Mouse (Mus musculus) heart, adult 9 months (tissue): Measurements from ENCODE around the gene Pex10.
"Not testable (repeated sequence)": the region's sequence is repeated elsewhere in the genome, so short reads cannot be mapped to it uniquely, and the experiment has no call there.

Source experiments
- DNase-seq, 2 experiments: peaks; one replicate each; pipeline ENCODE4 v3.0.0; 2022; ENCODE audit warnings: low spot score in 2 of 2

Gene Pex10

DNA sequence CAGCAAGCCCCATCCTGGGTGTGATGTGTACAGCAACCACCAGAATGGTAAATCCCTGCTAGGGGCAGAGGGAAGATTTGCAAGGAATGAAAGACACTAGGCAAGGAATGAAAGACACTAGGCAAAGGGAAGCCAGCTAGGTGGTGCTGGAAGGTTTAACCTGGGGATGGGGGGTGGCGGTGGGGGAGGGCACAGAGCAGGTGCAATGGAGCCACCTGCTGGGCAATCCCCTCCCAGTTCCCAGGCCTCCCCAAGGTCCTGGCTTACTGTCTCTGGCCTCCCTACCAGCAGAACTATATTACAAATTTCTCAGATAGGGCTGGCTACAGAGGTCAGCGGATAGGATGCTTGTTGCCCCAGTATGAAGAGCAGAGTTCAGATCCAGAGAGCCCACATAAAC is 2.3 kb upstream of the Pex10 start:
- DNase-seq, result no peak

DNA sequence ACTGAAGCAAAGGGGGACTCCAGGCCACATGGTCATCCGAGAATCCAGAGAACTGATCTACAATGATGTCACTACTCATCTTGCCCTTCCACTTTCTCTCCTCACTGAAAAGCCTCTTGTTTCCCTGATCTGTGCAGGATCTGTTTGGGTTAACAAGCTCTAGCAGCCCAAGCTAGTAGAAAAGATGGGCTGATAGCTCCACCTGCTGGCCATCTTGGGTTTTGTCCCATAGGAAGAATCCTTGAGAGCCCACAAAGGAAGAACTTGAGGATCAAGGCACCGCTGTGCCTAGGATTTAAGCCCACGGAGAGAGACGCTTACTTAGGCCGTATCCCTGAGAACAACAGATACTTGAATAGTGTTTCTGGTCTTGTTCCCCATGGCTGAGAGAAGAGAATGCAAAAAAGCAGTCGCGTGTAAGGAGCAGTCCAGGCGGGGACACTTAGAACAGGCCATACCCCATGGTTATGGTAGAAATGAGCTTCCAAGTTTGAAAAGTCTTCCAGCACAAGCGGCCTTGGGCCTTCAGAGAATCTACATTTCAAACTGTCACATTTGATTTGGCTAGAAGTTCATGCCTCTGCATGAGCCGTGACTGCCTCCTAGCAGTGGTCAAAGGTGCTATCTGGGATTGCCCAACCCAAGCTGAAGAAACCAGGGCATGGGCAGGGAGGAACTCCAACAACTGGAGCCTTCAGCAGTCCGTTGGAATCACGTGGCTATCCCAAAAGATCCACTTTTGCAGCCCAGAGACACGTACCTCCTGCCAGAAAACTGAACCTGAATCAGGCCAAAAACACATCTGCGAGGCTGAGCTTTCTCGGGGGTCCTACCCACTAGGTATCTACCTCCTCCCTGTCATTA is 614 bp upstream of the Pex10 start:
- peak; percentile 78 to 91 for DNase-seq

GRCm38 (mm10) chr4:155068357-155068972 is 1.6 kb downstream of the Pex10 start:
- no peak for DNase-seq

DNA sequence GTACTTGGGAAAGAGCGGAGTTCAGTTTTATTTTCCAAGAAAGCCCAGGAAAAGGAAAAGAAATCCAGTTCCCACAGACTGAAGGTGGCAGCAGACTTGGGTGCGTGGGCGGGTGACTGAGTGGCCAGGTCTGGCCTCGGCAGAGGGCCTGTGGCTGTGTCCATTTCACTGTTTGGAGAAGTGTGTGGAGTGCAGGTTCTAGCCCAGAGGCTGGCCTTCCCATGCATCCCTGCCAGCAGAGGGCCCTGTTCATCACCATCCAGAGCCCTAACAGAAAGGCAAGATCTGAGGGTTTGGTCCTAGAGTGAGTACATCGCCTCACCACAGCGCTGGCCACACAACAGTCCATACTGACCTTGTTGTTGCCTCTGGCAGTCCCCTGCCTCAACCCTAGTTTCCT is 2.4 kb downstream of the Pex10 start:
- DNase-seq, result no peak

DNA sequence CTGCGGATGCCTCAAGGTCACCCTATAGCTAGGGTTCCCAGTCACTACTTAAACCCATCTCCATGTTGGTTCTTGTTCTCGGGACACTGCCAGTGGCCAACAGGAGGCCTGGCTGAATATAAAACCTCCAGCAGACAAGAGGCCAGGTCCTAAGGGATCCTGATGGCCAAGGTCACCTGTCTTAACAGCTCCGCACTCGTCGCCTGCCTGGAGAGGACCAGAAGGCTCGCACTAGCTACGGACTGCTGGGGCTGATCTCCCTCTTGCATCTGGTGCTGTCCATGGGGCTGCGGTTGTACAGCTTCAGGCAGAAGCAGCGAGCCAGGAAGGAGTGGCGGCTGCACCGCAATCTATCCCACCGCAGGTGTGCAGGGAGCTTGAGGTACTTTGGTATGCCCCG is 3.4 kb downstream of the Pex10 start:
- no peak for DNase-seq

DNA sequence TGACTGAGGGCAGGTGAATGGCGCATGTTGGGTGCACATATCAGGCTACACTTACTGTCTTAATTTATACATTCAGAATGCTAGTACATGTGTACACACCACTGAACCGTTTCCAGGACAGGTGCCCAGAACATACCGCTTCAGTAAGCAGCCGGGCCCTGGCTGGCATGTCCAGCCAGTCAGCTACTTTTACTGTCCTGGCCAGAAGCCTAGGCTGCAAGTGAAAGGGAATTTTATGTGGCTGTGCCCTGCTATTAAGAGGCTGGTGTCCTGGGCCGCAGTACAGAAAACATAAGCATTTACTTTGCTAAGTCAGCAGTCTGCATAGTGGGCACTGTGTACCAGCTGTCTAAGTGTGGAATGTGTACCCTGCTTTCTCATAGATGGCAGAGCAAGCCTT is 4.1 kb downstream of the Pex10 start:
- DNase-seq, result no peak

DNA sequence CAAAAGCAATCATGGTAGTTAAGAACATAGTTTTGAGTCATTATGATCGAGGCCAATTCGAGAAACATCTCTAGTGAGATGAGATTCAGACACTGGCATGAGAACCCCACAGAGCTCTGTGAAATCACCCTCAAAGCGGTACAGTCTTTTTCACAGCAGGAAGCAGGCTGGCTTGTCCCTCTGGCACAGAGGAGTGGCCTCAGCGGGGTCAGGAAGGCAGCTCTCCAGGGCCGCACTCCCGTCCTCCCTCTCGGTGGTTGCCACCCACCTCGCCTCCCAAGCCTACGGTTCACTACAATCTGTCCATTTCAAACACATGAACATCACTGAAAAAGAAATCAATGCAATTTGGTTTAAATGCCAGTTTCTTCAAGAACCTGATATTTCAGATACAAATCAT is 7.6 kb downstream of the Pex10 start:
- DNase-seq, result no peak

DNA sequence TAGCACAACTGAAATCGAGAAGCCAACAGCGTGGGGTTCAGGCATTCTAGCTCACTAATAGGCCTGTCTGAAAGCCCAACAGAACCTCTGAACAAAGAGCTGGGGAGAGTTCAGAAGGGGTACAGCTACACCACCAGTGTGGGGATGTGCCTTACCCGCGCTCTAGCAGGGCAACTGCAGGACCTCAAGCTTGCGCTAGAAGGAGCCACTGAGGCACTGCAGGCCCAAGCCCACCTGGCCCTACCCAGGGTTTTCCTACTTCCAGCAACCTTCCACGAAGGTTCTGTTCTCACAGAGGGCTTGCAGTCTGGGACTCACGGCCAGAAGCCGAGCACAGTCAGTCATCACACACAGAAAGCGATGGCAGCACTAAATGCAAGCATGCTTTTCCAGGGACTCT is 8.3 kb downstream of the Pex10 start:
- no peak for DNase-seq

GRCm38 (mm10) chr4:155075813-155076212 is 9.0 kb downstream of the Pex10 start:
- no peak for DNase-seq

DNA sequence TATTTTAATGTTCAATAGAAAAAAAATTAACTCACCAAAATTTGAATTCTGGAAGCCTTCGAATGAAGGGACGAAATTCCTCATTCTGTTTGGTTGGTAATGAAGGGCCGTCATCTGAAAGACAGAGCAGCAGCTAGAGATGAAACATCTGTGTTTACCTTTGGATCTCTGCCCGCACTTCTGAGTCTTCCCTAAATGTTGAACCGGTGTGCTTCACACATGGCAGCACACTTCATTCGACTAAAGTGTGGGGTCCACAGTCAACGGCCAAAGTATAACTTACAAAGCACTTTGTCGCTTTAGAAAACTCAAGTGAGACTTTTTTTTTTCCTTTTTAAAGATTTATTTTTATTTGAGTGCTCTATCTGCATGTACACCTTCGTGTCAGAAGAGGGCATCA is 9.9 kb downstream of the Pex10 start:
- no peak for DNase-seq

DNA sequence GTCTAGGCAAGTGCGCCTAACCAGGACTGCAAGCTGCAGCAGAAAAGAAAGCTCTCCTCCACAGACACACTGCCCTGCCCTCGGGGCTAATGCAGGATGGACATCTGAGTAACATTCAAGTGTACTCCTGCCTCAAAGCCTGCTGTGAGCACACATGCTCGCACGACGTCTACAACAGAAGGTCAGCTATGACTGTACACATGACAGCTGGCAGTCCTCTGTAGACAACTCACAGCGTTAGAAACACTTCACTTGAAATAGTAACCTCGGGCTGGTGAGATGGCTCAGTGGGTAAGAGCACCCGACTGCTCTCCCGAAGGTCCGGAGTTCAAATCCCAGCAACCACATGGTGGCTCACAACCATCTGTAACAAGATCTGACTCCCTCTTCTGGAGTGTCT is 12.0 kb downstream of the Pex10 start:
- DNase-seq, result not testable (repeated sequence)

DNA sequence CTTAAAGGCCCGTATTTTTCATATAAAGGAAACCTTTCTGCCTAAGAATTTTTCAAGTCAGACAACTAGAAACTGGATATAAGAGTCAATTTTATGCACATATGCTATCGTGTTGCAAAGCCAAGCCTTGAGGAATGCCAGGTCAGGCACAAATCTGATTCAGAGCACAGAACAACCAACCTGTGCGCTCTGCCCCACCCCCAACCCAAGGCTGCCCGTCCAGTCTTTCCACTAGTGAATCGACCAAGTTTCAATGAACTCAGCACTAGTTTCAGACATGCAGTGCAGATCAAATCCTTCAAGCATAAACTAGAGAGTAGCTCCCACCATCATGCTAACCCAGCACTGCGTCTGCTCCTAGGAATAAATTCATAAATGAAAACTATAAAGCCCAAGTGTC is 12.8 kb downstream of the Pex10 start:
- DNase-seq, result no peak

DNA sequence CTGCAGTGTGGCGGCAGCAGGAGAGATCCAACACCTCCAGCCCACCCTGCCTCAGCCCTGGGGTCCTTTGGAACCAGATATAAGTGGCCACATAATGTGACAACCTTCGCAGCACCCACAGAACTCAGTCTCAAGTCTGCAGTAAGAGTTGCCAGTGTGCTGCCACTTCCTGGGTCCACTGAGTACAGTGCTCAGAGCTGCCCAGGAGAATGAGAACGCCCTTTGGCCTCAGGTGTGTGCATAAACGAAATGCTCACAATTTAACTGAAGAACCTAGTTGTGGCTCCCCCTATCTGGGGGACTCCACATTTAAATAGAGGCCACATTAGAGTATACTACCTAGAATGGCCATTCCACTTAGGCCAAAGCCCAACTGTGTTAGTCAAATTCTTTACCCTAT is 16.7 kb downstream of the Pex10 start:
- no peak for DNase-seq

DNA sequence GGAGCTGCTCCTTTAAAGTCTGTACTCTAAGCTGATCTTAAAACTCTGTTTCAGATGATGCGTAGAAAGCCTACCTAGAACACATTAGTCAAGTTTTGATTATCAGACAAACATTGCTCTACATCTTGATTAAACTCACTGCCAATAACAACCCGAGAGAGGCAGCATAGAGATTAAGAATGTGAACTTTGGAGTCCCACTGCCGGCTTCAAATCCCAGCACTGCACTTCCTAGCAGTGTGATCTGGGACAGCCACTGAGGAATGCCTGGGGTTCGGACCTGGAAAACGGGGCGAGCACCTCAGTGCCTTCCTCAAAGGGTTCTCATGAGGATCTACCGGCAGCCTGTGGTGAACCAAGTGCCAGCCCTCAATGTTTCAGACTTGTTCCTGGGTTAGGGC is 17.5 kb downstream of the Pex10 start:
- DNase-seq, result no peak

GRCm38 (mm10) chr4:155085206-155086107 is 18.6 kb downstream of the Pex10 start:
- DNase-seq, result no peak

DNA sequence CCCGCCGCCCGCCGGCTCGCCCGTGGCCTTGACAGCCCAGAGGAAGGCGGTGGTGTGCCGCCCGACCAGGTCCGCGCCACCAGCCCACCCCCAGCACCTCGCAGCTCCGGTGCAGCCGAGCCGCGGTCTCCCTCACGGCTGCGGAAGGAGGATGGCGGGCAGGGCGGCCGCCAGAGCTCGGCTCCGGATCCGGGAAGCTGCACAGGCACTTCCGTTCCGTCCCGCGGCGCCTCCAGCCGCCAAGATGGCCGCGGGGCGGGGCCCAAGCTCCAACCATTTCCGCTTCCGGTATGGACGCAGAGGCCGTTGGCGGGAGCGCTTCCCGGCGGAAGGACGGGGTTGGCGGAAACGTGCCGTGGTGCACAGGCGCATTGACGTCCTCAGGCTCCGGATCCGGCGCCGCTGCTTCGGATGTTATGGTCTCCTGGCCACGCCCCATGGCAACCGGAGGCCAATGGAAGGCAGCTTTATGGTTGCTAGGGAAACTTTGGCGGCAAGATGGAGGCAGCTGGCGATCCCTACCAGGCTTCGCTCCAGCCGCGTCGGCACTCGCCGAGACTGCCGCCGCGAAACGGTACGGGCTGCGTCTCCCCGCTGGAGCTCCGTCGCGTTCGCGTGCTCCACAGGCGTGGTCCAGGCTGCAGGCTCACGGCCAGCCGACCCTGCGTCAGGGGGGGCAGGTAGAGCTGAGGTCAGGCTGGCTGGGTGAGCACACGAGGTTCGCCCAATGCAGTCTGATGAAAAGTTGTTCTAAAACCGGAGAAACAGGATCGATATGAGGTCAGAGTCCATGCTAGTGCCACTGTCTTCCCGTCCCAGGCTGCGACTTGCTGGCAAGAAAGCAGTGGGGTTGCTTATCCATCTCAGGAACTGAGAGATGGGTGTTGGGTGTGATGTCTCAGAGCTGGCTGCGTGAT is 19.6 kb downstream of the Pex10 start, which contains the start of the genes Rer1 and Morn1:
Gene Rer1, minus strand, starts transcription at position 275 of the 917 bp plus-strand sequence.
Gene Morn1, plus strand, starts transcription at position 470 of the 917 bp plus-strand sequence.
- peak; percentile 100 for DNase-seq

DNA sequence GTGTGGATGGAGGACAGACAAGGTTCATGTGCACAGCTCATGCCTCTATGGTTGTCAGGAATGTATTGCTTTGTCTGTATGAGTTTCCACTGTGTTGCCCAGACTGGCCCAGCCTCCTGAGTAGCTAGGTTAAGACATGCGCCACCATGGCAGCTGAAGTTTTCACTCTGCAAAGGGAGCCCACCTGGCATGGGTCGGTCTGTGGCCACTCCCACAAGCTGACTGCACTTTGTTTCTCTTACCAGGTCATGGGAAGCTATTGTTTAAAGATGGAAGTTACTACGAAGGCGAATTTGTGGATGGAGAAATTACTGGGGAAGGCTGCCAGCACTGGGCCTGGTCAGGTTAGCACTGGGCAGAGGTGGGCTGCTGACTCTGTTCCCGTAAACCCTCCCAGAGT is 22.4 kb downstream of the Pex10 start:
- DNase-seq, result no peak

GRCm38 (mm10) chr4:155090147-155090546 is 23.3 kb downstream of the Pex10 start:
- DNase-seq, result no peak

DNA sequence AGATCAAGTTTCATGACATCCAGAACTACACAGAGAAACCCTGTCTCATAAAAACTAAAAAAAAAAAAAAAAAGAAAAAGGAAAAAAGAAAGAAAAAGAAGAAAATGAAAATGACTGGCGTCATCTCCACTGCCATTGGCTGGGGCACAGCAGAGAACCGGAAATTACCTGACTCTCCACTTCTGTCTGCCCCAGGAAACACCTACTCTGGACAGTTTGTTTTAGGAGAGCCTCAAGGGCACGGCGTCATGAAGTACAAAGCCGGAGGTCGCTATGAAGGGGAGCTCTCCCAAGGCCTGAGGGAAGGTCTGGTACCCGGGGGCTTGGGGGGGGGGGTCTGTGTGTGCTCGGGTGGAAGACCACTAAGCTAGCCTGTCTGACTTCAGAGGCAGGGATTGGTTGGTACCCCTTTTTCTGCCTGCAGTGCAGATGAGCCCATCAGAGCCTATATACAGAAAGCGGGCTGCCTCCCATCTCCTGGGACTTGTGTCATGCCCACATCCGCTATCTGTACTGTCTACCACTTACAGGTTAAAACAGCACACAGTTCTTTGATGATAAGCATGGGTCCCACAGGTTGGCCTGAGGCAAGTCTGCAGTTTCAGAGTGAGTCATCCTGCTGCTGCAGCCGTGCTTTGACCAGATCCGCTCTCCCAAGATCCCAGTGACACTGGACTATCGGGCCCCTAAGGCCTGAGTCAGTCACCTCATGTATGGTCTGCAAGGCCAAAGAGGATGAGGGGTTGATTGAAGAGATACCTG is 24.1 kb downstream of the Pex10 start:
- no peak for DNase-seq

GRCm38 (mm10) chr4:155092718-155093430 is 26.1 kb downstream of the Pex10 start:
- no peak for DNase-seq
